Mouse (Mus musculus) kidney, embryonic 15.5 days (tissue): ENCODE results near the gene Pkd2l1. TPM values are rescaled to one million over a fixed set of nuclear protein-coding genes. Genes with fewer than 3 reads are reported as not detected.

Source experiments
- ATAC-seq: fragments of 200-750 bp; cut with Nextera tagmentation; replicated peaks from 2 replicates; pipeline ENCODE4 v1.8.0; 2017; ENCODE audit warnings: moderate TSS enrichment; ENCODE audit not compliant: low FRiP score
- H3K27ac ChIP-seq: fragments of 300-500 bp; sonication (generic); 2 replicates; pipeline ENCODE4 v1.5.1; 2015; ENCODE audit warnings: mild to moderate bottlenecking, inconsistent platforms
- H3K27me3 ChIP-seq: fragments of 300-500 bp; sonication (generic); 2 replicates; pipeline ENCODE4 v1.6.1; 2015; ENCODE audit warnings: inconsistent platforms
- H3K36me3 ChIP-seq: fragments of 300-500 bp; sonication (generic); 2 replicates; pipeline ENCODE4 v1.6.1; 2015; ENCODE audit warnings: inconsistent platforms
- H3K4me1 ChIP-seq: fragments of 300-500 bp; sonication (generic); 2 replicates; pipeline ENCODE4 v1.6.1; 2015; ENCODE audit warnings: inconsistent platforms
- H3K4me2 ChIP-seq: fragments of 300-500 bp; sonication (generic); 2 replicates; pipeline ENCODE4 v1.6.1; 2015; ENCODE audit warnings: moderate library complexity, mild to moderate bottlenecking, inconsistent platforms
- H3K4me3 ChIP-seq: fragments of 300-500 bp; sonication (generic); replicated peaks from 2 replicates; pipeline ENCODE4 v1.5.1; 2015; ENCODE audit warnings: mild to moderate bottlenecking, inconsistent platforms
- H3K9ac ChIP-seq: fragments of 300-500 bp; sonication (generic); 2 replicates; pipeline ENCODE4 v1.6.1; 2015; ENCODE audit warnings: mild to moderate bottlenecking, inconsistent platforms
- H3K9me3 ChIP-seq: fragments of 300-500 bp; sonication (generic); replicated peaks from 2 replicates; pipeline ENCODE4 v1.6.1; 2016; ENCODE audit warnings: inconsistent platforms
- WGBS: fragments of 180-500 bp; shearing (Covaris S2); methylation state at CpG from one replicate; pipeline ENCODE4 v1.1.7; 2015; ENCODE audit warnings: mixed read lengths; 5-methylcytosine and 5-hydroxymethylcytosine counted together
- polyA plus RNA-seq: library from polyadenylated mRNA; unstranded; fragments of >200 nt; fragmentation: Nextera tagmentation; extraction: Ambion mirVana; gene quantifications from 2 replicates; pipeline ENCODE4 v1.2.1, GENCODE M21; 2015

Pkd2l1 gene
- polyA plus RNA-seq, 1 experiment from 2014 or later, result 0.09 TPM

- Histone ChIP-seq H3K9me3 (no peaks in the 10 kb centered on the region), H3K36me3 (peaks cover 3% of the 10 kb centered on the region; the same call in 1 of the 2 replicates), H3K4me3 (no peak overlapping the region), H3K27ac (no peak overlapping the region), H3K27me3 (peaks cover 25% of the 10 kb centered on the region), H3K9ac (no peak overlapping the region), H3K4me1 (peaks cover 17% of the 10 kb centered on the region), H3K4me2 (no peak overlapping the region)
- WGBS, result 65% methylated on average over 2 of the region's 2 CpGs
- ATAC-seq, result no peak
Measured at GRCm38 (mm10) chr19:44148991-44149390, 43.3 kb downstream of the Pkd2l1 start.

GRCm38 (mm10) chr19:44148345-44148744 is 43.9 kb downstream of the Pkd2l1 start:
- H3K27ac ChIP-seq, result no peak overlapping the region
- 39% methylated on average over 2 of the region's 2 CpGs for WGBS
- no peak overlapping the region for H3K4me2 ChIP-seq
- H3K4me3 ChIP-seq, result no peak overlapping the region
- peaks cover 17% of the 10 kb centered on the region for H3K4me1 ChIP-seq
- no peak overlapping the region for H3K9ac ChIP-seq
- H3K27me3 ChIP-seq, result peaks cover 20% of the 10 kb centered on the region
- ATAC-seq, result no peak
- H3K9me3 ChIP-seq, result no peaks in the 10 kb centered on the region
- H3K36me3 ChIP-seq, result peaks cover 9% of the 10 kb centered on the region

- peaks cover 17% of the 10 kb centered on the region for H3K4me1 ChIP-seq
- no peak overlapping the region for H3K9ac ChIP-seq
- peaks cover 23% of the 10 kb centered on the region for H3K36me3 ChIP-seq
- no peak overlapping the region for H3K27ac ChIP-seq
- H3K9me3 ChIP-seq, result no peaks in the 10 kb centered on the region
- H3K4me3 ChIP-seq, result no peak overlapping the region
- WGBS, result 94% methylated on average over 8 of the region's 8 CpGs
- no peak overlapping the region for H3K4me2 ChIP-seq
- no peak for ATAC-seq
- peaks cover 13% of the 10 kb centered on the region for H3K27me3 ChIP-seq
Measured at GRCm38 (mm10) chr19:44146951-44147350, 45.3 kb downstream of the Pkd2l1 start.

GRCm38 (mm10) chr19:44146568-44146879 is 45.7 kb downstream of the Pkd2l1 start:
- H3K27me3 ChIP-seq, result 0 out of 2 replicates have a peak, but pooled peaks cover 12% of the 10 kb centered on the region

GRCm38 (mm10) chr19:44145702-44146567 is 46.3 kb downstream of the Pkd2l1 start, which contains the start of gene Bloc1s2:
Bloc1s2 (minus strand) TSS chr19:44146446.
- Histone ChIP-seq H3K36me3 (peaks cover 33% of the 10 kb centered on the region), H3K27ac (0 out of 2 replicates have a peak within 1 kb of the TSS, but pooled peaks have one; percentile 32), H3K4me2 (peak within 1 kb of the TSS; percentile 87), H3K27me3 (0 out of 2 replicates have a peak, but pooled peaks cover 12% of the 10 kb centered on the region), H3K9me3 (no peaks in the 10 kb centered on the region), H3K4me1 (peaks cover 17% of the 10 kb centered on the region), H3K9ac (peak within 1 kb of the TSS; percentile 71), H3K4me3 (peak within 1 kb of the TSS; percentile 75)
- 2% methylated on average over 46 of the region's 46 CpGs for WGBS
- ATAC-seq, result peak; percentile 82; the same call in 1 of the 2 replicates

More at GRCm38 (mm10) chr19:44146568-44146879, 45.7 kb downstream of the Pkd2l1 start:
- peaks cover 27% of the 10 kb centered on the region for H3K36me3 ChIP-seq
- peaks cover 17% of the 10 kb centered on the region for H3K4me1 ChIP-seq
- no peak for ATAC-seq
- 60% methylated on average over 9 of the region's 9 CpGs for WGBS
- H3K9ac ChIP-seq, result peak overlapping the region; percentile 71
- H3K27ac ChIP-seq, result no peak overlapping the region
- peak overlapping the region; percentile 87 for H3K4me2 ChIP-seq
- peak overlapping the region; percentile 75 for H3K4me3 ChIP-seq
- H3K9me3 ChIP-seq, result no peaks in the 10 kb centered on the region

GRCm38 (mm10) chr19:44144366-44144765 is 47.9 kb downstream of the Pkd2l1 start:
- no peak overlapping the region for H3K27ac ChIP-seq
- 0 out of 2 replicates have a peak, but pooled peaks cover 6% of the 10 kb centered on the region for H3K27me3 ChIP-seq
- no peak for ATAC-seq
- no peak overlapping the region for H3K4me3 ChIP-seq
- 86% methylated on average over 9 of the region's 9 CpGs for WGBS
- peaks cover 17% of the 10 kb centered on the region for H3K4me1 ChIP-seq
- H3K36me3 ChIP-seq, result peaks cover 46% of the 10 kb centered on the region
- no peak overlapping the region for H3K9ac ChIP-seq
- no peak overlapping the region for H3K4me2 ChIP-seq
- H3K9me3 ChIP-seq, result no peaks in the 10 kb centered on the region

GRCm38 (mm10) chr19:44135960-44136485 is 56.2 kb downstream of the Pkd2l1 start:
- Histone ChIP-seq H3K27ac (no peak overlapping the region), H3K36me3 (peaks cover 47% of the 10 kb centered on the region), H3K27me3 (no peaks in the 10 kb centered on the region), H3K9me3 (no peaks in the 10 kb centered on the region), H3K4me3 (peak overlapping the region; percentile 92), H3K9ac (no peak overlapping the region; the same call in 1 of the 2 replicates), H3K4me1 (peaks cover 9% of the 10 kb centered on the region), H3K4me2 (peak overlapping the region; percentile 63)
- ATAC-seq, result peak; percentile 33; the same call in 1 of the 2 replicates
- WGBS, result 30% methylated on average over 7 of the region's 7 CpGs

GRCm38 (mm10) chr19:44135072-44135959 is 56.9 kb downstream of the Pkd2l1 start, which contains the start of gene Cwf19l1:
Cwf19l1 (minus strand) TSS chr19:44135876.
- no peaks in the 10 kb centered on the region for H3K27me3 ChIP-seq
- peaks cover 9% of the 10 kb centered on the region for H3K4me1 ChIP-seq
- H3K9ac ChIP-seq, result peak within 1 kb of the TSS; percentile 68
- peak within 1 kb of the TSS; percentile 92 for H3K4me3 ChIP-seq
- no peaks in the 10 kb centered on the region for H3K9me3 ChIP-seq
- under 1% methylated on average over 45 of the region's 45 CpGs for WGBS
- peak within 1 kb of the TSS; percentile 84 for H3K4me2 ChIP-seq
- peak; percentile 90 for ATAC-seq
- H3K36me3 ChIP-seq, result peaks cover 49% of the 10 kb centered on the region
- H3K27ac ChIP-seq, result peak within 1 kb of the TSS; percentile 98

GRCm38 (mm10) chr19:44132917-44133316 is 59.3 kb downstream of the Pkd2l1 start:
- H3K9me3 ChIP-seq, result no peaks in the 10 kb centered on the region
- H3K4me2 ChIP-seq, result no peak overlapping the region
- H3K9ac ChIP-seq, result no peak overlapping the region
- H3K27me3 ChIP-seq, result no peaks in the 10 kb centered on the region
- H3K4me3 ChIP-seq, result no peak overlapping the region
- no peak overlapping the region for H3K27ac ChIP-seq
- peaks cover 9% of the 10 kb centered on the region for H3K4me1 ChIP-seq
- ATAC-seq, result no peak
- peaks cover 50% of the 10 kb centered on the region for H3K36me3 ChIP-seq
- WGBS, result 87% methylated on average over 5 of the region's 5 CpGs

- Histone ChIP-seq H3K36me3 (peaks cover 88% of the 10 kb centered on the region), H3K9ac (no peak overlapping the region), H3K4me2 (no peak overlapping the region), H3K27me3 (no peaks in the 10 kb centered on the region), H3K9me3 (no peaks in the 10 kb centered on the region), H3K4me3 (no peak overlapping the region), H3K27ac (no peak overlapping the region), H3K4me1 (no peaks in the 10 kb centered on the region)
- 87% methylated on average over 2 of the region's 2 CpGs for WGBS
- no peak for ATAC-seq
Measured at GRCm38 (mm10) chr19:44128560-44128959, 63.7 kb downstream of the Pkd2l1 start.

- H3K4me2 ChIP-seq, result no peak overlapping the region
- H3K9me3 ChIP-seq, result no peaks in the 10 kb centered on the region
- peaks cover 95% of the 10 kb centered on the region for H3K36me3 ChIP-seq
- WGBS, result 95% methylated on average over 10 of the region's 10 CpGs
- no peak overlapping the region for H3K27ac ChIP-seq
- no peak overlapping the region for H3K9ac ChIP-seq
- no peaks in the 10 kb centered on the region for H3K4me1 ChIP-seq
- H3K27me3 ChIP-seq, result no peaks in the 10 kb centered on the region
- H3K4me3 ChIP-seq, result no peak overlapping the region
- ATAC-seq, result no peak
Measured at GRCm38 (mm10) chr19:44127729-44128497, 64.3 kb downstream of the Pkd2l1 start.
